Mouse (Mus musculus): Measurements from ENCODE around the gene Irf6. TPM values are rescaled to one million over a fixed set of nuclear protein-coding genes. Genes with fewer than 3 reads are reported as not detected.

Gene Irf6
- total and polyA plus RNA-seq, 3 experiments: 0.15 to 0.19 TPM; not detected in 1

DNA sequence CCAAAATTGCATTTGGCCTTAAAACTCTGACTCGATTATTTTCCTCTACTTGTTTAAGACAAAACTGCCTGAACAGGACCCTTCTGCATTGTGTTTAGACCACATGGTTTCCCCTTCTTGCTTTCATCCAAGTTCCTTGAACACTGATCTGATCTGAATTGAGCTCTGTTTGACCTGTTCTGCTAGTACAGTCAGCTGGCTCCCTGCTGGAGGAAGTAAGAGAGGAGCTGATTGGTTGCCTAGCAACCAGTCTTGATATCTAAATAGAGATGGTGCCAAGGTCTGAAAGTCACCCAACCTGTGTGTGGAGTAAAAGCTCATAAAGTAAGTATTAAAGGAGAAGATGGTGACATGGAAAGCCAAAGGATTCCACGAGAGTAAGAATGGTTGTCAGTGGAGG is 16.9 kb downstream of the Irf6 start:
- Histone ChIP-seq H3K79me2 (ENCODE audit: control insufficient read depth, insufficient read depth, low read length, poor library complexity) (peaks cover 12% of the 10 kb centered on the region), H3K9me3 (replicated peaks; ENCODE audit: insufficient read depth, low read length) (no peaks in the 10 kb centered on the region), H3K36me3 (ENCODE audit: control insufficient read depth in 1 of 2, insufficient read depth in 2 of 2, low read length in 2 of 2) (peaks cover 0 to 34% of the 10 kb centered on the region in 2 experiments; a peak in 2 of 4 replicates), H3K27me3 (ENCODE audit: control insufficient read depth in 1 of 2, insufficient read depth in 2 of 2, low read length in 2 of 2) (no peaks in the 10 kb centered on the region), H3K4me3 (ENCODE audit: control insufficient read depth in 1 of 2, insufficient read depth in 1 of 2, low read depth in 2 of 2, low read length in 2 of 2) (no peak overlapping the region), H3K27ac (ENCODE audit: control insufficient read depth, low read depth, low read length) (no peak overlapping the region), H3K9ac (ENCODE audit: control insufficient read depth, low read depth, low read length, poor library complexity, severe bottlenecking) (no peak overlapping the region), H3K4me1 (ENCODE audit: control insufficient read depth in 1 of 2, insufficient read depth in 2 of 2, low read length in 2 of 2) (peaks cover 3 to 35% of the 10 kb centered on the region in 2 experiments)
- TF ChIP-seq BHLHE40 (IDR thresholded peaks at IDR 0.05; ENCODE audit: borderline replicate concordance, low read depth, low read length) (no peak), KAT2A (conservative IDR thresholded peaks at IDR 0.05; ENCODE audit: low read depth, low read length) (no peak), ETS1 (IDR thresholded peaks at IDR 0.05; ENCODE audit: low read depth, low read length) (peak; percentile 98), MYC (IDR thresholded peaks at IDR 0.05; ENCODE audit: low read depth, low read length) (peak; percentile 38; the same call in 1 of the 2 replicates), USF2 (IDR thresholded peaks at IDR 0.05; ENCODE audit: borderline replicate concordance in 1 of 2, insufficient read depth in 1 of 2, low read depth in 1 of 2, low read length in 2 of 2) (no peak), GATA1 (IDR thresholded peaks at IDR 0.05; ENCODE audit: low read depth, low read length) (peak; percentile 47), SIN3A (IDR thresholded peaks at IDR 0.05; ENCODE audit: low read length) (peak; percentile 89), ELF1 (IDR thresholded peaks at IDR 0.05; ENCODE audit: low read depth, low read length) (0 out of 2 replicates have a peak, but pooled peaks have one; percentile 38), CTCF (IDR thresholded peaks at IDR 0.05 in 2 of 3, conservative IDR thresholded peaks at IDR 0.05 in 1 of 3; ENCODE audit: control insufficient read depth in 1 of 3, insufficient read depth in 1 of 3, low read depth in 2 of 3, low read length in 3 of 3, poor library complexity in 1 of 3, severe bottlenecking in 1 of 3) (no peak), MXI1 (IDR thresholded peaks at IDR 0.05; ENCODE audit: low read depth, low read length) (peak; percentile 72), JUND (IDR thresholded peaks at IDR 0.05; ENCODE audit: low read depth, low read length) (no peak), CHD2 (IDR thresholded peaks at IDR 0.05; ENCODE audit: low read length) (no peak), ZMIZ1 (IDR thresholded peaks at IDR 0.05; ENCODE audit: low read depth, low read length) (no peak)
- peak; percentile 88 for DNase-seq (ENCODE audit: low read depth, low spot score)

- H3K4me3 ChIP-seq (ENCODE audit: control insufficient read depth in 1 of 2, insufficient read depth in 1 of 2, low read depth in 2 of 2, low read length in 2 of 2): peak overlapping the region; percentile 80 to 81
- H3K79me2 ChIP-seq (ENCODE audit: control insufficient read depth, insufficient read depth, low read length, poor library complexity): peaks cover 14% of the 10 kb centered on the region
- no peaks in the 10 kb centered on the region for H3K9me3 ChIP-seq (replicated peaks; ENCODE audit: insufficient read depth, low read length)
- H3K9ac ChIP-seq (ENCODE audit: control insufficient read depth, low read depth, low read length, poor library complexity, severe bottlenecking): peak overlapping the region; percentile 87
- peak overlapping the region; percentile 82 for H3K27ac ChIP-seq (ENCODE audit: control insufficient read depth, low read depth, low read length)
- no peaks in the 10 kb centered on the region for H3K27me3 ChIP-seq (ENCODE audit: control insufficient read depth in 1 of 2, insufficient read depth in 2 of 2, low read length in 2 of 2)
- peaks cover 0 to 45% of the 10 kb centered on the region in 2 experiments; a peak in 2 of 4 replicates for H3K36me3 ChIP-seq (ENCODE audit: control insufficient read depth in 1 of 2, insufficient read depth in 2 of 2, low read length in 2 of 2)
- DNase-seq (ENCODE audit: low read depth, low spot score): peak; percentile 99
- H3K4me1 ChIP-seq (ENCODE audit: control insufficient read depth in 1 of 2, insufficient read depth in 2 of 2, low read length in 2 of 2): peaks cover 9 to 41% of the 10 kb centered on the region in 2 experiments
- TF ChIP-seq MAZ (IDR thresholded peaks at IDR 0.05; ENCODE audit: low read depth, low read length) (no peak), JUND (IDR thresholded peaks at IDR 0.05; ENCODE audit: low read depth, low read length) (no peak), SMC3 (IDR thresholded peaks at IDR 0.05; ENCODE audit: low read depth, low read length) (no peak), TAL1 (IDR thresholded peaks at IDR 0.05; ENCODE audit: low read length) (no peak), BHLHE40 (IDR thresholded peaks at IDR 0.05; ENCODE audit: borderline replicate concordance, low read depth, low read length) (peak; percentile 89), MAX (IDR thresholded peaks at IDR 0.05; ENCODE audit: low read length) (peak; percentile 75), CHD1 (IDR thresholded peaks at IDR 0.05; ENCODE audit: low read depth, low read length) (no peak), KAT2A (conservative IDR thresholded peaks at IDR 0.05; ENCODE audit: low read depth, low read length) (no peak; the same call in 1 of the 2 replicates), POLR2AphosphoS5 (IDR thresholded peaks at IDR 0.05; ENCODE audit: borderline replicate concordance, low read depth, low read length) (no peak), MAFK (IDR thresholded peaks at IDR 0.05; ENCODE audit: borderline replicate concordance, low read depth, low read length) (no peak), USF1 (IDR thresholded peaks at IDR 0.05; ENCODE audit: low read depth, low read length) (peak; percentile 61), EP300 (IDR thresholded peaks at IDR 0.05; ENCODE audit: low read depth in 1 of 2, low read length in 2 of 2) (peak in 1 of 2 experiments; percentile 37; a peak in 1 of 4 replicates), TBP (IDR thresholded peaks at IDR 0.05; ENCODE audit: low read depth, low read length) (peak; percentile 78), ELF1 (IDR thresholded peaks at IDR 0.05; ENCODE audit: low read depth, low read length) (peak; percentile 89), NELFE (IDR thresholded peaks at IDR 0.05; ENCODE audit: low read depth, low read length) (peak; percentile 81), ZMIZ1 (IDR thresholded peaks at IDR 0.05; ENCODE audit: low read depth, low read length) (peak; percentile 76), TCF12 (IDR thresholded peaks at IDR 0.05; ENCODE audit: low read depth, low read length) (0 out of 2 replicates have a peak, but pooled peaks have one; percentile 51), RCOR1 (IDR thresholded peaks at IDR 0.05; ENCODE audit: low read depth, low read length) (no peak), POLR2AphosphoS2 (IDR thresholded peaks at IDR 0.05; ENCODE audit: low read length) (peak; percentile 91), SIN3A (IDR thresholded peaks at IDR 0.05; ENCODE audit: low read length) (peak; percentile 85), ZKSCAN1 (IDR thresholded peaks at IDR 0.05; ENCODE audit: low read depth, low read length) (no peak), CHD2 (IDR thresholded peaks at IDR 0.05; ENCODE audit: low read length) (no peak)
These were observed 20.3 kb downstream of the Irf6 start for GRCm38 (mm10) chr1:193172991-193173809.
